Mouse (Mus musculus): ENCODE results near the gene Smchd1.
A peak's percentile ranks its signal among the peaks of the same experiment; 100 is the strongest.

GRCm38 (mm10) chr17:71486231-71486851 lies 11.2 kb upstream of the Smchd1 start:
- TF ChIP-seq CTCF (IDR thresholded peaks at IDR 0.05), result 0 out of 2 replicates have a peak, but pooled peaks have one; percentile 2
- no peak for TF ChIP-seq EP300 (IDR thresholded peaks at IDR 0.05)
